Mouse (Mus musculus) urinary bladder, postnatal 14 days (tissue): ENCODE measurements around the gene Smim12.
A peak's percentile ranks its signal among the peaks of the same experiment; 100 is the strongest.

ENCODE experiments used
- DNase-seq: peaks from one replicate; pipeline ENCODE4 v3.0.0; 2021; ENCODE audit warnings: low spot score

Gene Smim12

DNA sequence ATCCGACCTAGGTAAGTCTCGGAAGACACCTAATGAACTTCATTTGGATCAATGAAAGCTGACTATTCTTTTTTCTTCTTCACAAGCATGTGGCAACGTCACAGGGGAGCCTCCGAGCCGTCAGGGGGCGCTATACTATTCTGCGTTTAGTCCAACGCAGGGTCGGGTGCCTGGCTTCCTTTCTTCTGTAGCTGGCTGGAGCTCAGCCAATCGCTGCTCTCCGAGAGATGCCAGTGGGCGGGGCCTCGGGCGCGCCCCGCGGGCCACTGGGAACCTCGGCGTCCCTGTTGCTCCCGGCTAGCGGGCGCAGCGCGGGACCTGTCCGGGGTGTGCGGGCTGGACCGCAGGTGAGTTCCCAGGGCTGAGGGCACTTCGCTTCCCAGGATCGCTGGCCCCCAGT lies at the start of gene Smim12:
Gene Smim12 (plus strand): TSS at position 233 of the 400 bp plus-strand sequence.
- DNase-seq: peak; percentile 99

- DNase-seq: no peak
Measured at GRCm38 (mm10) chr4:127194477-127195269, 48.9 kb upstream of the Smim12 start.

- DNase-seq: no peak
Measured at GRCm38 (mm10) chr4:127198609-127199008, 45.0 kb upstream of the Smim12 start.

DNA sequence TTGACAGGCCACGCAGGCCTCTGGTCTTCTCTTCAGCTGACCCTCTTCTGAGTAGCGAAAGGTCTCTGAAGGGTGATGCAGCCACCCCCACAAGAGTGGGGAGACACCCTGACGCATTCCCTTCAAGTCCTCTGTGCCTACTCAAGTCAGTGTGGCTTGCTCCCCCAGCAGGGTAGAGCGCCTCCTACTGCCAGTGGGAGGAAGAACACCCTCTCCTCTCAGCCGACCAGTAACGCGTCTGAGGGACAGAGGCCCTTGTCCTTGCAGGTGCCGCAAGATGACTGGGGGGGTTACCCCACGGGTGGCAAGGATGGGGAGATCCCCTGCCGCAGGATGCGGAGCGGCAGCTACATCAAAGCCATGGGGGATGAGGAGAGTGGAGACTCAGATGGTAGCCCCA lies 44.2 kb upstream of the Smim12 start:
- no peak for DNase-seq

DNA sequence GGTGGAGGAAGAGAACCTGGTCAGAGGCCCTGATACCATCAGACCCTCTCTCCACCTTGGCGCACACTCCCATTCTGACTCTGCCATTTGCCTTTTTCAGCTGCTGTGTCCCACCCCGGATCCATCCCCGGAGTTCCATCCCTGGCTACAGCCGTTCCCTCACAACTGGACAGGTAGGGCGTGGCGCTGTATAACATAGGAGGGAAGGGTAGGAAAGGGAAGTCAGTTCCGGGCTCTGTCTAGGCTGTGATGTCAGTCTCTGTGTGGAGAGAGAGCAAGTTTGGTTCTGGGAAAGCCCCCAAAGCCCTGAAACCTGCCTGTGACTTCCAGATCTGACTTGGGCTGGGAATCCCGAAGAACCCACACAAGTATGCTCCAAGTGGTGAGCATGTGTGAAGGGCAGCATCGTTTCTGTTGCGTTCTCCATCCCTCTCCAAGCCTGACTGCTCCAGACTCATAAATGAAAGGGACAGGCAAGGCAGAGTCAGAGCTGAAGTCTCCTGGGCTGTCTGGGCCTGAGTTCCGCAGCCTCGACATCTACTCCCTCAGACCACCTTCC lies 43.3 kb upstream of the Smim12 start:
- DNase-seq: no peak

GRCm38 (mm10) chr4:127200769-127201617 lies 42.6 kb upstream of the Smim12 start:
- no peak for DNase-seq

GRCm38 (mm10) chr4:127203081-127203480 lies 40.5 kb upstream of the Smim12 start:
- no peak for DNase-seq

DNA sequence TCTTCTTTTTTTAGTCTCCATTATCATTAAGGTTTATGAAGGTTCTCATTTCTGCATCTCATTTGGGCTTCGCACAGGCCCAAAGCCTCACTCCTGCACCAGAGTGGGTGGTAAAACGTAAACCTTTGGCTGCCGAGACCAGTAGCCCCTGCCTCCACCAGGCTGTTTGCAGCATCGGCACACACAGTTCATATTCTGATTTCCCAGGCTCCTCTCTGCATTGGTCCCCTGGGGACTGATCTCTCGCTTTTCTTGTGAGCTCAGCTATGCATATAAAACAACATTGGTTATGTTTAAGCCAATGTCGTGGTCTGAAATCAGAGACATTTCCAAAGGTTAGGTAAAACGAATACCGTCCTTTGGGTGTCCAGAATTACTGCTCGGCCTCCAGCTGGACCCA lies 32.3 kb upstream of the Smim12 start:
- DNase-seq: no peak

DNA sequence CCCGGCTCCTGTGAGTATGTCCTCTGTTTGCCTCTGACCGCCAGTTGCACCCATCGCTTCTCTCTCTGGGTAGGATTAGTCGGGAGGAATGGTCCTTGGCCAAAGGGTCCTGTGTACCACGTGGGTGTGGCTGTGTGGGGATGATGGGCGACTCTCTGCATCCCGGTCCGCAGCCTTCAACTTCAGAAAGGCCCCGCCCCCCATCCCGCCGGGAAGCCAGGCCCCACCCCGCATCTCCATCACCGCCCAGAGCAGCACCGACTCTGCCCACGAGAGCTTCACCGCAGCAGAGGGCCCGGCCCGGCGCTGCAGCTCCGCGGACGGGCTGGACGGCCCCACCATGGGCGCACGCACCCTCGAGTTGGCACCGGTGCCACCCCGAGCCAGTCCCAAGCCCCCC lies 29.1 kb upstream of the Smim12 start:
- DNase-seq: no peak

DNA sequence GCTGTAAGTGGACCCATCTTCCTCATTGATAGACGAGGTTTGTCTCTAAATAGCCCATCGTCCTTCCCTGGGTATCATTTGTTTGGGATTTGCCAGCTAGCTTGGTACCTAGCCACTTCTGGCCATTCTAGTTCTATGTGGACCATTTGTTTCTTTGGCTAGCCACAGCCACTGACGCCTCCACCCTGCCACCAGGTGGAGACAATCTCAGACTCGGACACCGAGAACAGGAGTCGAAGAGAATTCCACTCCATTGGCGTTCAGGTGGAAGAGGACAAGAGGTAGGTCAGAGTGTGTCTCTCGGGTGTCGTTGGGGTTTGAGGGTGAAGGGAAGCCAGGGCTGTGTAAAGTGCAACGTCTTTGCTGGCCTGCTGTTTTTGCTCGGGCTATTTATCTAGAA lies 28.5 kb upstream of the Smim12 start:
- DNase-seq: no peak

GRCm38 (mm10) chr4:127215799-127216198 lies 27.8 kb upstream of the Smim12 start:
- DNase-seq: no peak

DNA sequence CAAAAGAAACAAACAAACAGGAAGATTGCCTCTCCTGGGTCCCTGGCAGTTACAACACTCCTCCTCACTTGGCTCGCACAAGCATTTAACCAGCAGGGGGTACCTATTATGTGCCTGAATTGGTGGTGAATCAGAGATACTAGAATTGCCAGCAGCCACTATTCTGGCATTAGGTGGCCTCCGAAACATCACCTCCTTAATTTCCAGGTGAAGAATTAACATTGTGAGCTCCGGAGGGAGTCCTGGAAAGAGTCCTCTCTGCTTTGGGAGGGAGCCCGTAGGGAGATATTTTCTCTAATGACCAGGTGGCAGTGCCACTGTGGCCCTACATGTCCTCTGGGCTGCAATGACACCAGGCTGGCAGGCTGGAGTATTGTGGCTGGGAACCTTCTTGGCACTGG lies 27.3 kb upstream of the Smim12 start:
- no peak for DNase-seq

- DNase-seq: no peak
Measured at GRCm38 (mm10) chr4:127217048-127217447, 26.5 kb upstream of the Smim12 start.

GRCm38 (mm10) chr4:127223291-127223690 lies 20.3 kb upstream of the Smim12 start:
- DNase-seq: no peak

DNA sequence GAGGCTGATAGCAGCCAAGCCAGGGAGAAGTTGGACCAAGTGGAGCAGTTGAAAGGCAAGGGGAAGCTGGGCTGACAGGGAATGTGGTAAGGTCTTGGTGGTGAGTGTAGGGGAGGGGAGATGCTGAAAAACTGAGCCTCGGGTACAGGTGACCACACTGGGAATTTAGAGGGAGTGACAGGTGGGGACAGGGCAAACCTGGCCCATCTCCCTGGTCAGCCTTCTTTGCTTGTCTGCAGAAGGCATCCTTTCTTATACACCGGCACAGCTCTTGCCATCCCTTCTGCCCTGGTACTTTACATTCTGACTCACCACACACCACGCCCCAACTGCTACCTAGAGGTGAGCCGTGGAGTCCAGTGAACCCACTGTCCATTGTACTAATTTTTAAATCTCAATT lies 19.8 kb upstream of the Smim12 start:
- DNase-seq: no peak

- no peak for DNase-seq
Measured at GRCm38 (mm10) chr4:127224444-127225100, 19.0 kb upstream of the Smim12 start.

DNA sequence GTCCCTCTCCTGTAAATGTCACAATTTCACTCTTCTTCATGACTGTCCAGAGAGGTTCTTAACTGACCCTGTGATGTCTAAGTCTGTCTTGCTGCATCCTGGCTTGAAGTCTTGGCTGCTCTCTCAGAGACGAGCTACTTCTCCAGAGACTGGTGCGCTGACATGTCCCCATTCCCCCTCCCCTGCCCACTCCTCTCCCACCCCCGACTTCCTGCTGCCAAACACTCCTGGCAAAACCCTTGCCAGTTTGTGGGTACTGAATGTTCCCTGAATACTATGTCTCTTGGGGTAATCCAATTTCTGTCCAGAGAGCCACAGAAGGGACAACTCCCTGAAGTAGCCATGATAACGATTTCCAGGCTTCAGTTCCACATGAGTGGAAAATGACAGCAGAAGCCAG lies 17.5 kb upstream of the Smim12 start:
- no peak for DNase-seq

- DNase-seq: no peak
Measured at GRCm38 (mm10) chr4:127227051-127227673, 16.4 kb upstream of the Smim12 start.

DNA sequence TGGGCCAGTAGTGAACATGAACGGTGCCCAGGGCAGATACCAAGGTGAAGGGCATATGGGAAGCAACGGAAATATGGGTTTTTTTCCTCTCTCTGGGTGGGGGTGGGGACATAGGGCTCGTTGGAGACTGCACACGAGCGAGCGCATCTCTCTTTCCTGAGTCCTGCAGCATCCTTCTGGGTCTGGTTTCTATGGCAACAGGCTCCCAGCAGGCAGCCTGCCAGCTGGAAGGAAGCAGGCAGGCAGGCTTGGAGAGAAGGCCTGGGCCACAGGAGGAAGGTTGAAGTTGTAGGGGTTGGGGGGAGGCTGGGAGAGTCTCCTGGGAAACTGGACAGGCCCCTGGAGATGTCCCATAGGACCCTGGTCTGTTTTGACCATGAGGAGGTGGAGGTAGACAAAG lies 11.6 kb upstream of the Smim12 start:
- DNase-seq: no peak

DNA sequence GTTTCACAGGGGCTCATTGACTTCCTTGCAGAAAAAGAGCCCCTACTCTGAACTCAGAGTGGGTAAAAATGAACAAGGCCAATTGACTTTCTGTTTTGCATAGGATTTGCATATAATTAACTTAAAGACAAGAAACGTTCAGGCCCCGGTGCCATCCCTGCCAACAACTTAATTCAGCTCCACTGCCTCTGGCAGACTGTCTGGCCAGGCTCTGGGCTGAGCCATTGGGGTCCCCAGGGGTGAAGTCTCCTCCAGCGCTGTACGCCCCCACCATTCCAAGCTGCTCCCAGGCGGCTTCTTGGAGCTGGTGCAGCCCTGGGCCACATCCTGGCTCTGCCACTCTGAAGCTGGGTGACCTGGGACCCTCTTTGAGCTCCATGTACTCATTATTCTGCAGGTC lies 11.0 kb upstream of the Smim12 start:
- no peak for DNase-seq

- no peak for DNase-seq
Measured at GRCm38 (mm10) chr4:127233416-127234125, 10.0 kb upstream of the Smim12 start.
